Mouse (Mus musculus) neural tube, embryonic 11.5 days (tissue): Measurements from ENCODE around the gene Tmem211. TPM values are rescaled to one million over a fixed set of nuclear protein-coding genes. Genes with fewer than 3 reads are reported as not detected.
A peak's percentile ranks its signal among the peaks of the same experiment; 100 is the strongest.

ENCODE experiments used
- ATAC-seq: fragments of 200-750 bp; cut with Nextera tagmentation; 2 replicates; pipeline ENCODE4 v1.8.0; 2017; ENCODE audit warnings: moderate number of reproducible peaks, mild to moderate bottlenecking, moderate TSS enrichment, moderate library complexity; ENCODE audit not compliant: insufficient read depth, low FRiP score, low TSS enrichment
- DNase-seq: peaks from one replicate; pipeline ENCODE4 v3.0.0-alpha.2; 2015; ENCODE audit warnings: low spot score
- H3K27ac ChIP-seq: fragments of 300-500 bp; sonication (generic); 2 replicates; pipeline ENCODE4 v1.5.1; 2014; ENCODE audit warnings: low read depth, mild to moderate bottlenecking, low read length
- H3K27me3 ChIP-seq: fragments of 300-500 bp; sonication (generic); 2 replicates; pipeline ENCODE4 v1.6.1; 2014; ENCODE audit warnings: mild to moderate bottlenecking, low read length, mixed read lengths; ENCODE audit not compliant: control insufficient read depth, insufficient read depth
- H3K36me3 ChIP-seq: fragments of 300-500 bp; sonication (generic); 2 replicates; pipeline ENCODE4 v1.6.1; 2014; ENCODE audit warnings: mild to moderate bottlenecking, low read length, moderate library complexity, mixed read lengths; ENCODE audit not compliant: control insufficient read depth, insufficient read depth
- H3K4me1 ChIP-seq: fragments of 300-500 bp; sonication (generic); 2 replicates; pipeline ENCODE4 v1.6.1; 2014; ENCODE audit warnings: low read length, mixed read lengths; ENCODE audit not compliant: control insufficient read depth, insufficient read depth
- H3K4me2 ChIP-seq: fragments of 300-500 bp; sonication (generic); 2 replicates; pipeline ENCODE4 v1.6.1; 2014; ENCODE audit warnings: low read depth, mild to moderate bottlenecking, moderate library complexity
- H3K4me3 ChIP-seq: fragments of 300-500 bp; sonication (generic); 2 replicates; pipeline ENCODE4 v1.5.1; 2014; ENCODE audit warnings: low read depth, low read length
- H3K9ac ChIP-seq: fragments of 300-500 bp; sonication (generic); 2 replicates; pipeline ENCODE4 v1.6.1; 2014; ENCODE audit warnings: mild to moderate bottlenecking, low read length
- H3K9me3 ChIP-seq: fragments of 300-500 bp; sonication (generic); 2 replicates; pipeline ENCODE4 v1.6.1; 2016; ENCODE audit warnings: low read length; ENCODE audit not compliant: control insufficient read depth
- WGBS: fragments of 180-500 bp; shearing (Covaris S2); extraction: QIAGEN DNeasy Blood & Tissue Kit; methylation state at CpG from one replicate; pipeline ENCODE4 v1.1.7; 2014; 5-methylcytosine and 5-hydroxymethylcytosine counted together
- polyA plus RNA-seq: library from polyadenylated mRNA; unstranded; fragments of >200 nt; fragmentation: Nextera tagmentation; extraction: Ambion mirVana; gene quantifications from 2 replicates; pipeline ENCODE4 v1.2.1, GENCODE M21; 2014

The Tmem211 gene
- polyA plus RNA-seq, 1 experiment from 2014 or later = not detected

DNA sequence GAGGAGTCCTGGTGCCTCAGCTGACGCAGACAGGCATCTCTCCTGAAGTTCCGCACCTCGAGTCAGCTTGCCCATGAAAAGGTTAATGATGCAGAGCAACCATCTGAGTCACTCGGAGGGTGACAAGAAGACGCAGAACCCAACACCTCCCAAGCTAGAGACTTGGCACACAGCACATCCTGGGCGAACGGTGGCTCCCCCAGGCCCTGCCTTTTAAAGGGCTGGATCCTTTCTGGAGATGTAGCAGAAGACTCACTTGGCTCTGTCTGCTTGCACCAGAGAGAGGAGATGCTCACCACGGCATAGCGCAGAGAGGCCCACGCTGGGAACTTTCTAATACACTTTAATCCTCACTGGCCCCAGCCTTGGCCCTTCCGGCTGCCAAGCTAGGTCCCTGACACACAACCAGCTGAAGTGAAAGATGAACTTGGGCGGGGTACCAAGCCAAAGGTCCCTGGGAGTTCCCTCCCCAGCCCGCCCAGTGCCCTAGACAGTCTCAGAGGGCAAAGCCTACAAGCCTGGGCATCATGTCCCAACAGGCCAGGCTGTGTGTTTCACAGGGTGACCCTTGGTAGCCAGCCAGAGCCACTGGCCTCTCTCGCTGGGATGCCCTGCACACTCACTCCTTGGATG, 10.3 kb upstream of the Tmem211 start:
- ATAC-seq (no peak), DNase-seq (no peak)
- 79% methylated on average over 14 of the region's 14 CpGs for WGBS
- Histone ChIP-seq H3K27ac (no peak overlapping the region), H3K4me1 (no peaks in the 10 kb centered on the region; the same call in 1 of the 2 replicates), H3K9me3 (no peaks in the 10 kb centered on the region), H3K9ac (no peak overlapping the region), H3K4me3 (no peak overlapping the region), H3K36me3 (no peaks in the 10 kb centered on the region), H3K27me3 (no peaks in the 10 kb centered on the region), H3K4me2 (no peak overlapping the region)

DNA sequence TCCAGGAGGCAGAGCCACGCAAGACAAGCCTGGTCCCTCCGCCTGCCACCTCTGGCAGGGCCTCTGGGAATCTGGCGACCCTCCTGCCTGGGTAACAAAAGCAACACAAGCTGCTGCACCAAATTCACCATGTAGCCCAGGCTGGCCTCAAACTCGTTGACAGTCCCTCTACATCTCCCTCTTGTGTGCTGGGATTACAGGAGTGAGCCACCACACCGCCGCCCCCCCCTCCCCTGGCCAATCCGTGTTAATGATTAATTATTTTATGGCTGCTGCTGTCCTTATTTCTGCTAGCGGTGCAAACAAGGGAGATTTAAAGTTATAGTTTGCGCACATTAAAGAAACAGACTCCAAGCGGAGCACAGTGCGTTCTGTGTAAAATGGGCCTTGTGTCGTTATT, 9.6 kb upstream of the Tmem211 start:
- Histone ChIP-seq H3K9ac (no peak overlapping the region), H3K27me3 (no peaks in the 10 kb centered on the region), H3K4me2 (no peak overlapping the region), H3K27ac (no peak overlapping the region), H3K9me3 (no peaks in the 10 kb centered on the region), H3K4me1 (no peaks in the 10 kb centered on the region; the same call in 1 of the 2 replicates), H3K4me3 (no peak overlapping the region), H3K36me3 (no peaks in the 10 kb centered on the region)
- 68% methylated on average over 12 of the region's 12 CpGs for WGBS
- DNase-seq (peak; percentile 9), ATAC-seq (no peak)

DNA sequence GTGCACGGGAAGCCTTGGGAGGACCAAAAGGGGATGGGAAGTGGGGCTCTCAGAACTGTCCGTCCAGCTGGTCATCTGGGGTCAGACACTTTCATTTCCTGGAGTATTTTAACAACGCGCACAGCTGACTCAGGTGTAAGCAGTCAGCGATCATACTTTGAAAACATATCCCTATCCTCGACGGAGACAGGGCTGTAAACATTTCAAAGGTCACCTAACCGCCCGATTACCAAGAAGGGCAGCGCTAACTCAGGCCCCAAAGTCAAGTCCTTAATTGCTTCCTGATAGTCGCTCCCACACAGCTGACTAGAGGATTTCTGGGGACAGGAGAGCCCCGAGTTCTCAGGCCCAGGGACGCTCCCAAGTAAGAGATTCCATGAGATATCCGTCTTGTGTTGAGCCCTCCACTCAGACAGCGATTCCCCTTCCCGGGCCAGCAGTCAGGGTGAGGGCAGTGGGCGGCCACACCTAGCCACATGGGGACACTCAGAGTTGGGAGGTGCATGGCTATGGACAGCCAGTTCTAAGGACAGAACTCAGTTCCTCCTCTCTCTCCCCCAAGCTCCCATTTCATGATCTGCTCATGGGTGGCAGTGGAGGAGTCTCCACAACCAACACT, 8.0 kb upstream of the Tmem211 start:
- DNase-seq (no peak), ATAC-seq (no peak)
- Histone ChIP-seq H3K36me3 (no peaks in the 10 kb centered on the region), H3K4me1 (no peaks in the 10 kb centered on the region; the same call in 1 of the 2 replicates), H3K27me3 (no peaks in the 10 kb centered on the region), H3K9me3 (no peaks in the 10 kb centered on the region), H3K9ac (no peak overlapping the region), H3K27ac (no peak overlapping the region), H3K4me2 (no peak overlapping the region), H3K4me3 (no peak overlapping the region)
- WGBS = 81% methylated on average over 17 of the region's 17 CpGs

DNA sequence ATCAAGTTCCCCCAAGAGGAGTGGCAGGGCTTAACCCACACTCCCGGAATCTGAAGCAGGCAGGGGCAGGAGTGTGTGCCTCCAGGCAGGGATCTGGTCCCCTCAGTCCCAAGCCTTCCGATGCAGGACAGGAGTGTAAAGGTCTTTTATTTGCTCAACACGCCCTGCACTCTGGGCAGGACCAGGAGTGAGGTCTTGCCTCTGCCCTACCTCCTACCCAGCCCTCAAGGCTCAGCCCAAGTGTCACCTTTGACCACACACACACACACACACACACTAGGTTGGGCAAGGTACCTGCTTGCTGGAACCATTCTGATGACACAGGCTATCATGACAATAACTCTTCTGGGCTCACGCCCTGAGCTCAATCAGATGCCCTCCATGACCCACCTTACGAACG, 7.3 kb upstream of the Tmem211 start:
- H3K27me3 ChIP-seq = no peaks in the 10 kb centered on the region
- H3K4me3 ChIP-seq = no peak overlapping the region
- H3K4me2 ChIP-seq = no peak overlapping the region
- H3K4me1 ChIP-seq = no peaks in the 10 kb centered on the region; the same call in 1 of the 2 replicates
- ATAC-seq (no peak), DNase-seq (no peak)
- H3K27ac ChIP-seq = no peak overlapping the region
- H3K9me3 ChIP-seq = no peaks in the 10 kb centered on the region
- H3K36me3 ChIP-seq = no peaks in the 10 kb centered on the region
- 77% methylated on average over 6 of the region's 6 CpGs for WGBS
- no peak overlapping the region for H3K9ac ChIP-seq

DNA sequence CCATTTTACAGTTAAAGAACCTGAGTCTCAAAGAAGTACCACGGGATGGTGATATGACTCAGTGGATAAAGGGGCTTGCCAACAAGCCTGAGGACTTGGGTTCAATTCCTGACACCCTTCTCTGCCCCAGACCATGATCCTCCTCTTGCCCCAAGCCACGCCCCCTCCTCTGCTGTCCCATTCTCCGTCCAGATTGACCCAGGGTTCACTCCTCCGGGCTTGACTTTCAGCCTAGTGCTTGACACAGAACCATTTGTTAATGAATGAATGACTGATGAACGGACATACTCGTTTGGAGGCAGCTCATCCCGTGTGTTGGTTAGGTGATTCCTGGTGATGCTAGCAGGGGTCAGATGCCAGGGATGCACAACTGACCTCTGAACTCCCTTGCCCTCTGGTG, 6.8 kb upstream of the Tmem211 start:
- H3K4me2 ChIP-seq = no peak overlapping the region
- ATAC-seq = no peak
- 59% methylated on average over 7 of the region's 7 CpGs for WGBS
- H3K36me3 ChIP-seq = no peaks in the 10 kb centered on the region
- H3K9ac ChIP-seq = no peak overlapping the region
- DNase-seq = peak; percentile 4
- H3K27ac ChIP-seq = no peak overlapping the region
- H3K4me1 ChIP-seq = no peaks in the 10 kb centered on the region; the same call in 1 of the 2 replicates
- no peaks in the 10 kb centered on the region for H3K27me3 ChIP-seq
- H3K4me3 ChIP-seq = no peak overlapping the region
- H3K9me3 ChIP-seq = no peaks in the 10 kb centered on the region

DNA sequence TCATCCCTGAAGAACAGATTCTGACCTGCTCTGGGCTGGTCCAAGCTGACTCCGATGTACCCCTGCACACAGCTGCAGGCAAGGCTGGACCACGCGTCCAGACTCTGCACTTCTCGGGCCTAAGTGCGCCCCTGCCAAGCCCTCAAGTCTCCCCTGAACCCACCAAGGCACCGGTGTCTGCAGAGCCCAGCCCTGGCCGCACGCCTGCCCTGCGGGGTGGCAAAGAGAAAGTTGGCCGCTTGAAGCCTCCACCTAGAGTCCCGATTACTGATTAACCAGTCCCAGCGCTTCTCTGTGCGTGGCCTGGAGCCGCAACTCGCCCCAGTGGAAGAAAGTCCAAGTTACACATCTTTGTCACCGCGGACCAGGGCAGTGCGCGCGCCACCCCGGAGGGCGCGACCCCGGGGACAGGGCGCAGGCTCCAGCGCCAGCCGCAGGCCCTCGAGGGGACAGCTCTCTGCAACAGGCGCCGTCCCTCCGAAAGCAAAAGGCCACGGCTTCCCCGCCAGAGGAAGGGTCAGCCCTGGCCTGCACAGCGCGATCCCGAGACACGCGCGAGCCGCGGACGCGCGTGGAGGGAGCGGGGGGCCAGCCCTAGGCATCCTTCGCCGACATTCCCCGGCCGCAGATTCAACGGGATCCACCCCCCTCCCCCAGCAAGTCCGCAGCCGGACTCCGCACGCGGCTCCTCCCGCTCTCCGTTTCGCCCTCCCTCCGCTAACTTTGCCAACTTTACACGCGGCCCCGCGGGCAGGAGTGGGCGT, 6.1 kb upstream of the Tmem211 start:
- H3K4me2 ChIP-seq = peak overlapping the region; percentile 97
- DNase-seq = peak; percentile 41
- ATAC-seq = peak; percentile 36; the same call in 1 of the 2 replicates
- no peaks in the 10 kb centered on the region for H3K27me3 ChIP-seq
- H3K9me3 ChIP-seq = no peaks in the 10 kb centered on the region
- 2% methylated on average over 48 of the region's 64 CpGs for WGBS
- H3K4me3 ChIP-seq = peak overlapping the region; percentile 63
- no peak overlapping the region for H3K27ac ChIP-seq
- peak overlapping the region; percentile 57 for H3K9ac ChIP-seq
- H3K4me1 ChIP-seq = no peaks in the 10 kb centered on the region; the same call in 1 of the 2 replicates
- H3K36me3 ChIP-seq = no peaks in the 10 kb centered on the region

DNA sequence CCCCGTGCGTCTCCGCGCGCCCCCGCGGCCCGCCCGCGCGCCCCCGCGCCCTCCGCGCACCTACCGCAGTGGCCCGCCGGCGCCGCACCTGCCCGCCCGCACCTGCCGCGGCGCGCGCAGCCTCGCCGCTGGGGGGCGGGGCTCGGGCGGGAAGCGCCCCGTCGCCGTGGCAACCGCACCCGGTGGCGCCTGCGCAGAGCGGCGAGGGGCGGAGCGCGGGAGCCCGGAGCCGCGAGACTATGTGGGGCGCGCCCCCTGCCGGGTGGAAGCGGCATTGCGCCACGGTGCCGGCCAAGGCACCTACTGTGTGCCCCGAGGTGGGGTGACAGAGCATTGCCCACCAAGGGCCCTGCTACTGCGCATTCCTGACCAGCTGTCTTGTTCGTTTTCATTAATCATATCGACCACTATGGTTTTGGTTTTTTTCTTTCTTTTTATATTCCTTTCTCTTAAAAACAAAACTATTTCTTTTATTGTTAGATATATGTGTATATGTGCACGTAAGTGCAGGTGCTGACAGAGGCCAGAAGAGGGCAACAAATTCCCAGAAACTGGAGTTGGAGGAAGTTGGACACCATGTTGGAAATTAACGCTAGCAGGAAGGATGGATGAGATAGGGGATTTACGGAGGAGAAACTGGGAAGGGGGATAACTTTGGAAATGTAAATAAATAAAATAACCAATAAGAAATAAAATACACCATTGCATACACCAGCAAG, 5.4 kb upstream of the Tmem211 start, which contains the start of gene 2900026A02Rik:
TSS of gene 2900026A02Rik (minus strand) at position 90 of the 719 bp plus-strand sequence.
- Histone ChIP-seq H3K27me3 (no peaks in the 10 kb centered on the region), H3K4me2 (peak within 1 kb of the TSS; percentile 97), H3K4me1 (peaks cover 7% of the 10 kb centered on the region), H3K36me3 (no peaks in the 10 kb centered on the region), H3K9ac (peak within 1 kb of the TSS; percentile 57), H3K27ac (no peak within 1 kb of the TSS), H3K4me3 (peak within 1 kb of the TSS; percentile 63), H3K9me3 (no peaks in the 10 kb centered on the region)
- 18% methylated on average over 25 of the region's 62 CpGs for WGBS
- peak; percentile 81 for DNase-seq
- ATAC-seq = peak; percentile 41; the same call in 1 of the 2 replicates

DNA sequence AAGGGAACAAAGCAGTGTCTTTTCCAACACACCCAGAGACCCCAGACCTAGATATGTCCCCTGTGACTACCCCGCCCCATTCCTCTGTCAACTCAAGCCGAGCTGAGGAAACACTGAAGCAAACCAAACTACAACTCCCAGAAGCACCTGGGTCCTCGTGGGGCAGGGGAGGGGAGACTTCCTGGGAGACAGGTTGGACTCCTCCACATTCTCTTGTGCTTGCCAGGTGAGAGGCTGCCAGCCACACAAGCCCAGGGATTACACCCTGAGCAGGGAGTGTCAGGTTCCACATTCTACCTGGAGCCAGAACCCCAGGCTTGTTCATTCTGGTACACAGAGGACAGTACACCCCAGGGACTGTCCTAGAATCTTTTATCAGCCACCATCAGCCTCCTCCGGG, 2.8 kb upstream of the Tmem211 start:
- ATAC-seq = no peak
- Histone ChIP-seq H3K36me3 (no peaks in the 10 kb centered on the region), H3K27me3 (no peaks in the 10 kb centered on the region), H3K9ac (no peak overlapping the region), H3K4me3 (no peak overlapping the region), H3K27ac (no peak overlapping the region), H3K4me2 (no peak overlapping the region), H3K4me1 (peaks cover 7% of the 10 kb centered on the region), H3K9me3 (no peaks in the 10 kb centered on the region)
- no peak for DNase-seq
- 56% methylated on average over 4 of the region's 4 CpGs for WGBS
